Mouse (Mus musculus) right cerebral cortex, adult 2 months (tissue): ENCODE results near the gene Rnf31.
A peak's percentile ranks its signal among the peaks of the same experiment; 100 is the strongest.

Source experiments
- DNase-seq, 2 experiments: peaks; one replicate each; pipeline ENCODE4 v3.0.0; 2021 to 2022; ENCODE audit warnings: low spot score in 2 of 2

The Rnf31 gene

GRCm38 (mm10) chr14:55591331-55591891, at the start of gene Rnf31:
TSS of gene Rnf31 (plus strand) at chr14:55591708.
- DNase-seq = peak; percentile 95

GRCm38 (mm10) chr14:55542268-55542667, 49.2 kb upstream of the Rnf31 start:
- no peak for DNase-seq

- no peak for DNase-seq
Measured at GRCm38 (mm10) chr14:55544334-55544733, 47.2 kb upstream of the Rnf31 start.

GRCm38 (mm10) chr14:55550191-55550590, 41.3 kb upstream of the Rnf31 start:
- DNase-seq = no peak

GRCm38 (mm10) chr14:55551347-55551746, 40.2 kb upstream of the Rnf31 start:
- DNase-seq = no peak

- DNase-seq = no peak
Measured at GRCm38 (mm10) chr14:55551794-55552193, 39.7 kb upstream of the Rnf31 start.

GRCm38 (mm10) chr14:55554635-55555034, 36.9 kb upstream of the Rnf31 start:
- DNase-seq = no peak

GRCm38 (mm10) chr14:55555788-55556187, 35.7 kb upstream of the Rnf31 start:
- DNase-seq = no peak

- DNase-seq = peak; percentile 74 to 78
Measured at GRCm38 (mm10) chr14:55557003-55557402, 34.5 kb upstream of the Rnf31 start.

- DNase-seq = no peak
Measured at GRCm38 (mm10) chr14:55557587-55557986, 33.9 kb upstream of the Rnf31 start.

- no peak for DNase-seq
Measured at GRCm38 (mm10) chr14:55558740-55559448, 32.6 kb upstream of the Rnf31 start.

- DNase-seq = peak; percentile 87 to 89
Measured at GRCm38 (mm10) chr14:55559799-55560201, 31.7 kb upstream of the Rnf31 start, which contains the start of gene Dcaf11. TSS of gene Dcaf11 (plus strand) at chr14:55560006.

- peak; percentile 98 to 99 for DNase-seq
Measured at GRCm38 (mm10) chr14:55560202-55561073, 31.1 kb upstream of the Rnf31 start, which contains the start of gene A730061H03Rik. TSS of gene A730061H03Rik (minus strand) at chr14:55560406.

- DNase-seq = no peak
Measured at GRCm38 (mm10) chr14:55561860-55562259, 29.6 kb upstream of the Rnf31 start.

GRCm38 (mm10) chr14:55563249-55563648, 28.3 kb upstream of the Rnf31 start:
- no peak for DNase-seq

GRCm38 (mm10) chr14:55565748-55566147, 25.8 kb upstream of the Rnf31 start:
- DNase-seq = no peak

- DNase-seq = no peak
Measured at GRCm38 (mm10) chr14:55567496-55567895, 24.0 kb upstream of the Rnf31 start.

- DNase-seq = no peak
Measured at GRCm38 (mm10) chr14:55570588-55570987, 20.9 kb upstream of the Rnf31 start.

- no peak for DNase-seq
Measured at GRCm38 (mm10) chr14:55571760-55572159, 19.7 kb upstream of the Rnf31 start.

- DNase-seq = no peak
Measured at GRCm38 (mm10) chr14:55575302-55575701, 16.2 kb upstream of the Rnf31 start, which contains the start of gene Fitm1. TSS of gene Fitm1 (plus strand) at chr14:55575617.

- no peak for DNase-seq
Measured at GRCm38 (mm10) chr14:55575711-55576110, 15.8 kb upstream of the Rnf31 start.

GRCm38 (mm10) chr14:55576376-55576775, 15.1 kb upstream of the Rnf31 start:
- peak in 1 of 2 experiments; percentile 41 for DNase-seq
